Mouse (Mus musculus) fibroblast of lung, adult 2 months (primary cell): Measurements from ENCODE around the gene Gpr141.
A peak's percentile ranks its signal among the peaks of the same experiment; 100 is the strongest.

Experiments used
- DNase-seq: peaks from one replicate; pipeline ENCODE4 v3.0.0-alpha.2; 2011; ENCODE audit warnings: low read depth

Gene Gpr141

DNA sequence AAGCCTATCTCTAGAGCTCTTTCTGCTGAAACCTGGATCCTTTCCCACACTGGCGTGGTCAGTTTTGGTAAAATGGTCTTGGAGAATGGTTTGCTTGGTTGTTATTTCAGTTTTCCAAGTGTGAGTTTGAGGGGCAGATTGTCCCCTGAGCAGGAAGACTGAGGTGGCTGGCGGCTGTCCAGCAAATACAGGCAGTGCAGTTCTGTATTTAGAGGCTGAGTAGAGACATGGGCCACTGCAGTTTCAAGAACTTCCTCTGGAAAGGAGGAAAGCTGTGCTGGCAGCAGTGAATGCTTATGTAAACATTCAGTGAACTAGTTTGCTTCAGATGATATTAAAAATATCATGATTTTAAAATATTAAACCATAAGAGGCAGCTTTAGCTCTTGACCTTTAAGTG lies 93.2 kb downstream of the Gpr141 start:
- no peak for DNase-seq

- peak; percentile 65 for DNase-seq
Measured at GRCm38 (mm10) chr13:19718954-19719353, 105.1 kb downstream of the Gpr141 start.

GRCm38 (mm10) chr13:19717201-19717600 lies 106.9 kb downstream of the Gpr141 start:
- DNase-seq = no peak

DNA sequence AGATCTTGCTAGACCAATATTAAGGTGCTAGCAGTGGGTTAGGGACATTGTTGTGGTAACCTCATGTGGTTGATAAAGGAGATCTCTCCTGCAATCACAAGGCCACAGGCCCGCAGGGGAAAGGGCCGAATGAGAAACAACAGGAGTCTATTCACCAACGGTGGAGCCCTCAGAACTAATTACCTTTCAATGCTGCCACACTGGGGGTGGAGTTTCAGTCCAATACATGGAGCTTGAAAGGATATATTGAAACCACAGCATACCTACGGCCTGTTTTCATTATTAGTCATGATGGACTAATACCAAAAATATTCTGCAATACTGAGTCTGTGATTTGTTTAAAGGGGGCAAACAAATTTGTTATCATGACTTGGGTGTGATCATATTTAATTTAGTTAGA lies 120.3 kb downstream of the Gpr141 start:
- DNase-seq = peak; percentile 38

- DNase-seq = no peak
Measured at GRCm38 (mm10) chr13:19701443-19702078, 122.5 kb downstream of the Gpr141 start.

- no peak for DNase-seq
Measured at GRCm38 (mm10) chr13:19700733-19701442, 123.2 kb downstream of the Gpr141 start.
